Mouse (Mus musculus) cerebellum, adult 2 months (tissue): ENCODE measurements around the gene Tns4.

ENCODE experiments used
- CTCF ChIP-seq: fragments of 200-500 bp; IDR thresholded peaks from 2 replicates; pipeline ENCODE4 v1.5.1; 2011; ENCODE audit warnings: low read depth, mild to moderate bottlenecking, control low read depth, low read length, moderate library complexity, borderline replicate concordance; ENCODE audit not compliant: insufficient read depth
- POLR2A ChIP-seq: fragments of 200-500 bp; IDR thresholded peaks from 2 replicates; pipeline ENCODE4 v1.6.1; 2011; ENCODE audit warnings: low read length, control low read depth, borderline replicate concordance; ENCODE audit not compliant: insufficient read depth

- TF ChIP-seq POLR2A (no peak), CTCF (no peak)
Measured at GRCm38 (mm10) chr11:99102575-99103270, 13.6 kb upstream of the Tns4 start.
